Mouse (Mus musculus) heart, embryonic 15.5 days (tissue): ENCODE measurements around the gene Gan. TPM values are rescaled to one million over a fixed set of nuclear protein-coding genes. Genes with fewer than 3 reads are reported as not detected.
A peak's percentile ranks its signal among the peaks of the same experiment; 100 is the strongest.

ENCODE experiments used
- ATAC-seq: fragments of 200-750 bp; cut with Nextera tagmentation; replicated peaks from 2 replicates; pipeline ENCODE4 v1.8.0; 2017; ENCODE audit warnings: low read depth, moderate TSS enrichment; ENCODE audit not compliant: insufficient number of reproducible peaks, insufficient read depth, low FRiP score
- H3K27ac ChIP-seq: fragments of 300-500 bp; sonication (generic); 2 replicates; pipeline ENCODE4 v1.5.1; 2015; ENCODE audit warnings: mild to moderate bottlenecking, inconsistent platforms
- H3K27me3 ChIP-seq: fragments of 300-500 bp; sonication (generic); 2 replicates; pipeline ENCODE4 v1.6.1; 2015; ENCODE audit warnings: inconsistent platforms
- H3K36me3 ChIP-seq: fragments of 300-500 bp; sonication (generic); 2 replicates; pipeline ENCODE4 v1.6.1; 2015; ENCODE audit warnings: mild to moderate bottlenecking, inconsistent platforms
- H3K4me1 ChIP-seq: fragments of 300-500 bp; sonication (generic); replicated peaks from 2 replicates; pipeline ENCODE4 v1.6.1; 2015; ENCODE audit warnings: inconsistent platforms
- H3K4me2 ChIP-seq: fragments of 300-500 bp; sonication (generic); 2 replicates; pipeline ENCODE4 v1.6.1; 2015; ENCODE audit warnings: inconsistent platforms, mild to moderate bottlenecking, moderate library complexity
- H3K4me3 ChIP-seq: fragments of 300-500 bp; sonication (generic); 2 replicates; pipeline ENCODE4 v1.5.1; 2015; ENCODE audit warnings: mild to moderate bottlenecking, inconsistent platforms
- H3K9ac ChIP-seq: fragments of 300-500 bp; sonication (generic); 2 replicates; pipeline ENCODE4 v1.6.1; 2015; ENCODE audit warnings: mild to moderate bottlenecking, inconsistent platforms
- H3K9me3 ChIP-seq: fragments of 300-500 bp; sonication (generic); replicated peaks from 2 replicates; pipeline ENCODE4 v1.6.1; 2016; ENCODE audit warnings: inconsistent platforms
- WGBS: fragments of 180-500 bp; shearing (Covaris S2); methylation state at CpG from one replicate; pipeline ENCODE4 v1.1.7; 2015; ENCODE audit warnings: mixed read lengths; 5-methylcytosine and 5-hydroxymethylcytosine counted together
- polyA plus RNA-seq: library from polyadenylated mRNA; unstranded; fragments of >200 nt; fragmentation: Nextera tagmentation; extraction: Ambion mirVana; gene quantifications from 2 replicates; pipeline ENCODE4 v1.2.1, GENCODE M21; 2015

Gan gene
- 1.1 TPM in 2 replicates for polyA plus RNA-seq

DNA sequence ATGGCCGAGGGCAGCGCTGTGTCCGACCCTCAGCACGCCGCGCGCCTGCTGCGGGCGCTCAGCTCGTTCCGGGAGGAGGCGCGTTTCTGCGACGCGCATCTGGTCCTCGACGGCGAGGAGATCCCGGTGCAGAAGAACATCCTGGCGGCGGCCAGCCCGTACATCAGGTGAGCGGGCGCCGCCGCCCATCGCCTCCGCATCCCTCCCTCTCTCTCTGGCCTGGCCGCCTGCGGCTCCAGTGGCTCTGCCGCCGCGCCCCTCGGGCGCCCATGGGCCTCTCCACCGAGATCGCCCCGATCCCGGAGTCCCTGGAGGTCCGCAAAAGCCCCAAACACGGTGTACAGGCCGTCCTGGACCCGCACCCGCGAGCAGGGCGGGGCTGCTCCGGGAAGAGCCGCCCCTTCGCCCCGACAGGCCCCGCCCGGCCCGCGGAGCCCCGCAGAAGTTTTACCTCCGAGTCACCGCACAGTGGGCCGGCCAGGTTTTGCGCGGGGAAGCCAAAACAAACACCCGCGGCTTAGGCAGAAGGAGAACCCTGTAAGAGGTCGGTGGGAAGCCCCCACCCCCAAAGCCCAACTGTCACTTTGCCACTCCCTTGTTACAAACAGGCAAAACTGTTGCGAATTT is at the start of gene Gan:
Gan (plus strand) TSS at position 1 of the 627 bp plus-strand sequence.
- H3K36me3 ChIP-seq: no peaks in the 10 kb centered on the region
- peaks cover 19% of the 10 kb centered on the region for H3K4me1 ChIP-seq
- H3K4me3 ChIP-seq: peak within 1 kb of the TSS; percentile 88
- H3K9ac ChIP-seq: peak within 1 kb of the TSS; percentile 89
- under 1% methylated on average over 65 of the region's 65 CpGs for WGBS
- peak; percentile 68 for ATAC-seq
- H3K27ac ChIP-seq: peak within 1 kb of the TSS; percentile 74
- no peaks in the 10 kb centered on the region for H3K27me3 ChIP-seq
- peak within 1 kb of the TSS; percentile 91 for H3K4me2 ChIP-seq
- H3K9me3 ChIP-seq: no peaks in the 10 kb centered on the region

DNA sequence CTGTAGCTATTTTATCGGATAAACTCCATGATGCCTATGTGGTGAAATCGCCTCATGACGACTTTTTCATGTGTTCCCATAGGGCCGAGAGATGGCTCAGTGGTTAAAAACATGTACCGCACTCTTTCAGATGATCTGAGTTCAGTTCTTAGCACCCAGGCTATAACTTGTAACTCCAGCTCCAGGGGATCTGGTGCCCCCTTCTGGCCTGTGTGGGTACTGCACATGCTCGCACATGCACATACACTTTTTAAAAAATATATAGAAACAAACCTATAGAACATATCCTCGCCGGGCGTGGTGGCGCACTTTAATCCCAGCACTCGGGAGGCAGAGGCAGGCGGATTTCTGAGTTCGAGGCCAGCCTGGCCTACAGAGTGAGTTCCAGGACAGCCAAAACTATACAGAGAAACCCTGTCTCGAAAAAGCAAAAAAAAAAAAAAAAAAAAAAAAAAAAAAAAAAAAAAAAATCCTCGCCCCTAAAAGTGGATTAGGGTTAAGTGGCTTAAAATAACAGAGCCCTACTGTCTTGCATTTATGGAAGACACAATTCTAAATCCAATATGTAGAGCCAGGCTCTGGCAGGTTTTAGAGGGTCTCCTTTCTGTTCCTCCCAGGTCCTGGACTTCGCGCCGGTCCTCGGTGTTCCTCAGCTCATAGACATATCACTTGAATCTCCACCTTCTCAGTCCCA is 48.8 kb upstream of the Gan start:
- no peak for ATAC-seq
- Histone ChIP-seq H3K4me3 (no peak overlapping the region), H3K9me3 (no peaks in the 10 kb centered on the region), H3K4me1 (no peaks in the 10 kb centered on the region), H3K36me3 (no peaks in the 10 kb centered on the region), H3K27ac (no peak overlapping the region), H3K27me3 (no peaks in the 10 kb centered on the region), H3K4me2 (no peak overlapping the region), H3K9ac (no peak overlapping the region)
- WGBS: 90% methylated on average over 19 of the region's 19 CpGs

DNA sequence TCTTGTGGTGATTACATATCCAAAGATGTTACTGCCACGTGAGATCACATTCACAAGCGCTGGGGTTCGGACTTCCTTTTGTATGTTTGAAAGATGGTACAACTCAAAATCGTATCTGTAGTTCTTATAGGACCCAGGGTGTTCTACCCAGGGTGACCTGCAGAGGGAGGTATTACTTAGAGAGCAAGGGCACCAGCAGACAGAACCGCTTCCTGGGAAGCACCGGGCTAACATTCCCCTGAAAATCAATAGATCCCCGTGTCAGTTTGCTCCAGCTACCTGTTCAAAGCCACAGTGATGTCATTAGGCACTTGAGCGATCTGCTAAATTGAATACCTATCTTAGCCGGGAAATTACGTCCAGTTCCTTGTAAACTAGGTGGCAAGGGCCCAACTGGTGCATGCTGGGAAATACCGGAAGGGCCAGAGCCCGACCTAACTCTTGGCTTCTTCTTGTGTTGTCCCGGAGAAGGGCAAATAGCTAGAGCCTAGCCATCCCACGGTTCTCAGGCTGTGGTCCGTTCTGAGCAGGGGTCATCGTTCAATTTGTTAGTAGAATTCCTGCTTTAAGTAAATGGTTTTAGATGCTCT is 48.0 kb upstream of the Gan start:
- Histone ChIP-seq H3K4me1 (no peaks in the 10 kb centered on the region), H3K9ac (no peak overlapping the region), H3K4me3 (no peak overlapping the region), H3K27me3 (no peaks in the 10 kb centered on the region), H3K4me2 (0 out of 2 replicates have a peak overlapping the region, but pooled peaks have one; percentile 13), H3K27ac (no peak overlapping the region), H3K9me3 (no peaks in the 10 kb centered on the region), H3K36me3 (no peaks in the 10 kb centered on the region)
- 53% methylated on average over 16 of the region's 16 CpGs for WGBS
- ATAC-seq: no peak

DNA sequence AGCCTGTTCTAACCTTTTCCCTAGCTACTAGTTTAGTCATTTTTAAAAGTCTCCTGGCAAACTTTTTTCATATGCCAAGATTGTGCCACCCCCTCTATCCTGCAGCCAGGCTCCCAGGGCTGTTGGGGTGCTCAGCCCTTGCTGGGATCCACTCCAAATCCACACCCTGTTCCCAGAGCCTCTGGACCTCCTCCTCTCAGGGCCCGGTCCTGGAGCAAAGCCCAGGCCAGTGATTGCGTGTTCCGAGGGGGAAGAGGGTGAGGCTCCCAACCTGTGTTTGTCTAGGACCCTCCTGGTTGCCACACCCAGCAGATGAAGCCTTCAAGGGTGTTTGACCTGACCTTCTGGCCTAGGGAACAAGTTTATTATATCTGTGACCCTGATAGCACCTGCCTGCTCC is 46.3 kb upstream of the Gan start:
- ATAC-seq: no peak
- WGBS: 68% methylated on average over 3 of the region's 3 CpGs
- Histone ChIP-seq H3K27ac (no peak overlapping the region), H3K9me3 (no peaks in the 10 kb centered on the region), H3K27me3 (no peaks in the 10 kb centered on the region), H3K36me3 (no peaks in the 10 kb centered on the region), H3K4me3 (no peak overlapping the region), H3K4me1 (peaks cover 10% of the 10 kb centered on the region), H3K9ac (no peak overlapping the region), H3K4me2 (no peak overlapping the region)

DNA sequence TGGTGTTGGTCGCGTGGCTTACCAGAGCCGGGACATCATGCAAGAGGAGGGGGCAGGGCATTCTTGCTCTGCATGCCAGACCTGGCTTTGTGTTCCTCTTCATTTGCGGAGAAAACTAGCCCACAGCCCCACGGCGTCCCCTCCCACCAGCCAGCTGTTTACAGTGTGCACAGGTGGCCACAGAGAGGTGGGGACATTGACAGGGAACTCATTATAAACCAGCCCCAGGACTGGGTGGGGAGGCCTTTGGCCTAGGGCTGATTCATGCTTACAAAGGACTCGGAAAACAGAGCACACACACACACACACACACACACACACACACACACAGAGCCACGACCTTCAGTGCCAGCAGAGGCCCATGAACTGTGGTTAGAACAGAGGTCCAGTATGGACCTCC is 45.7 kb upstream of the Gan start:
- H3K36me3 ChIP-seq: no peaks in the 10 kb centered on the region
- no peaks in the 10 kb centered on the region for H3K9me3 ChIP-seq
- peaks cover 10% of the 10 kb centered on the region for H3K4me1 ChIP-seq
- H3K9ac ChIP-seq: no peak overlapping the region
- no peak overlapping the region for H3K27ac ChIP-seq
- no peak for ATAC-seq
- H3K4me3 ChIP-seq: no peak overlapping the region
- H3K27me3 ChIP-seq: no peaks in the 10 kb centered on the region
- WGBS: 57% methylated on average over 8 of the region's 8 CpGs
- no peak overlapping the region for H3K4me2 ChIP-seq

DNA sequence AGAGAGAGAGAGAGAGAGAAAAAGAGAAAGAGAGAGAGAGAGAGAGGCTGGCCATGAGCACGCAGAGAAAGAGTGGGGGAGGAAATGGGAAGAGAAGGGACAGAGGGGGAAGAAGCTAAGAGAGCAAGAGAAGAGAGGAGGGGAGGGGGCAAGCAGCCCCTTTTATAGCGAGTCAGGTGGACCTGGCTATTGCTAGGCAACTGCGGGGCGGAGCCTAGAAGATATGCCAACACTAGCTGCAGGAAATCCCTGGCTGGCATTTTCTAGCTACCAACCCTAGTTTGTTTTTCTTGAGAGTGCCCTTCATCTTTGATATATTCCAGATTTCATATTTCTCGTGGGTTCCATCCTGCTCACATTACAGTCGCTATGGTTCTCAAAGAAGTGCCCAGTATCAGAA is 42.8 kb upstream of the Gan start:
- Histone ChIP-seq H3K4me1 (peaks cover 10% of the 10 kb centered on the region), H3K9ac (no peak overlapping the region), H3K27ac (no peak overlapping the region), H3K36me3 (no peaks in the 10 kb centered on the region), H3K27me3 (no peaks in the 10 kb centered on the region), H3K4me2 (no peak overlapping the region), H3K9me3 (no peaks in the 10 kb centered on the region), H3K4me3 (no peak overlapping the region)
- ATAC-seq: no peak
- WGBS: 45% methylated on average over 6 of the region's 6 CpGs

DNA sequence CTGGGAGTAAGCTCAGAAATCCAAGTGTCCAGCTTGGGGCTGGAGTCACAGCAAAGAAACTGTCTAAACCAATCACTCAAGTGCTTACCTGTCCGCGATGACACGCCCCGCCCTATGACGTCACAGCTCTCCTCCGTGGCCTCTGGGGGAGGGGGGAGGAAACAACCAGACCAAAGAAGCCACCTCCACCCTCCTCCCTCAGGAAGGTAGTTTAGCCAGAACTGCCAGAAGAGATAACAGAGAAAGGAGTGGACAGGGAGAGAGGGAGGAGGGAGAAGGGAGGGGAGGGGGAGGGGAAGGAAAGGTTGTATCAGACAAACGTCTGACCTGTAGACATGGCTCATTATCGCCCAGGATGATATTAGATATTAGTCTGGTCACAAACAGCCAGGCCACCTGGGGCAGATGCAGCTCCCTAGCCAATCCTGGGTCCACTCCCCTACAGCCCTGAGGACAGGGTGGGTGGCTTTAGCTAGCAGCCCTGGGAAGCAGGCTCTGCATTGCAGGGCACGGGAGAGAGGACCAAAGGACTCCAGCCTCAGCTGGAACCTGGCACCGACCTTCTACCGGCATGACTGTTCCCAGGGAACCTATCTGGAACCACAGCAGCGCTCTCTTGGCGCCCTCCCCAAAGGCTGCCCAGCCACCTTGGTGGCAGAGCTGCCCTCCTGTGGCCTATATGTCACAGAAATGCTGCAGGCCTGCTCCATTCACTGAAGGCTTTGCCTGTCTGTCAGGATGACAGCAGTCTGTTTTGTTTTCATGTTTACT is 42.1 kb upstream of the Gan start:
- Histone ChIP-seq H3K36me3 (no peaks in the 10 kb centered on the region), H3K9ac (no peak overlapping the region), H3K4me3 (no peak overlapping the region), H3K4me1 (peaks cover 10% of the 10 kb centered on the region), H3K27me3 (no peaks in the 10 kb centered on the region), H3K27ac (no peak overlapping the region), H3K9me3 (no peaks in the 10 kb centered on the region), H3K4me2 (peak overlapping the region; percentile 25; the same call in 1 of the 2 replicates)
- 0 out of 2 replicates have a peak, but pooled peaks have one; percentile 11 for ATAC-seq
- WGBS: 13% methylated on average over 13 of the region's 13 CpGs

DNA sequence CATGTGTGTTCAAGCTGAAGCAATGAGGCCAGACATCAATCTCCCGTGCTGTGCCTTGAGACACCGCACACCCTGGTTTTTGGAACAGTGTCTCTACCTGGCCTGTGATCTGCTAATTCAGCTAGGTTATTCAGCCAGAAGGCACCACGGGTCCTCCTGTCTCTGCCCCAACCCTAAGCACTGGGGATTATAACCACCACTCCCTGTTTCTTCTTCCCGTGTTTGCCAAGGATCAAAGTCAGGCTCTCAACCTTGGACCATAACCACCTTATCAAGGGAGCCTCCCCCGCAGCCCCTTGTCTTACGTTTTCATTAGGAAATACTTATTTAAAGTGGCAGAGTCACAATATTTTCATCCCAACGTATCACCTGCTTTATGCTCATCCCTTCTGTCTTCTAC is 41.4 kb upstream of the Gan start:
- no peak for ATAC-seq
- no peak overlapping the region for H3K4me3 ChIP-seq
- no peaks in the 10 kb centered on the region for H3K27me3 ChIP-seq
- no peak overlapping the region for H3K9ac ChIP-seq
- H3K36me3 ChIP-seq: no peaks in the 10 kb centered on the region
- H3K9me3 ChIP-seq: no peaks in the 10 kb centered on the region
- 61% methylated on average over 7 of the region's 7 CpGs for WGBS
- no peak overlapping the region for H3K27ac ChIP-seq
- H3K4me1 ChIP-seq: peaks cover 10% of the 10 kb centered on the region
- no peak overlapping the region for H3K4me2 ChIP-seq

DNA sequence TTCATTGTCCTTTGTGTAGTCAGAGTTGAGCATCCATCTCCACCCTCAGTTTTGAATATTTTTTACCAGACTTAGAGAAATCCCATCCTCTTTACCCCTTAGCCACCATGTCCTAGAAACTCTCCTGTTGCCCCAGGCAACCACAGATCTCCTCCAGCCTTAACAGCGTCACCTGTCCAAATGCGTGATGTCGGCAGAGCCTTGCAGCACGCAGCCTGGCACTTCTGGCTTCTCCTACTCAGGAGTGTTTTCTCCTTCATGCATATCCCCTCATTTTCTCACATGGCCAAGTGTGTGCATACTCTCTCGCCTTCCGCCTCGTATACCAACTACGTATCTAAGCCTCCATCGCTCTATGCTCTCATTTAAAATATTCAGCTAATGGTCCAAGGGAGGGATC is 39.5 kb upstream of the Gan start:
- H3K27ac ChIP-seq: no peak overlapping the region
- no peak for ATAC-seq
- no peaks in the 10 kb centered on the region for H3K9me3 ChIP-seq
- no peaks in the 10 kb centered on the region for H3K36me3 ChIP-seq
- H3K4me2 ChIP-seq: no peak overlapping the region
- peaks cover 10% of the 10 kb centered on the region for H3K4me1 ChIP-seq
- WGBS: 83% methylated on average over 9 of the region's 9 CpGs
- no peak overlapping the region for H3K4me3 ChIP-seq
- no peak overlapping the region for H3K9ac ChIP-seq
- no peaks in the 10 kb centered on the region for H3K27me3 ChIP-seq

DNA sequence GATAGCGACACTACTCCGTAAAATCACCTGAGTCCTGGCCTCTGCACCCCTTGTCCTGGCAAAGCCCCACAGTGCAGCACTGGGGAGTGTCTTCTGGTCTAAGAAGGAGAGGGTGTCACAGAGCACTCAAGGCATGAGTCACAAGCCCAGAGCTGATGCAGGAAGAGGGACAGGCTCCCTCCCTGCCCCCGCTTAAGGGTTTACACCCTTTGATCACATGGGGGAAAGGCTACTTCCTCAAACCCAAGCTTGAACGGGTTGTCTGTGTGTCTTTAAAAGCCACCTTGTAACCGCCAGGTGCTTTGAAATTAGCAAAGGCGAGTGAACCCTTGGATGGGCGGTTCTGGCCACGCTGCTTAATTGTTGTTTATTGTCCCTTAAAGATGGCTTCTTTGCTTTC is 36.7 kb upstream of the Gan start:
- Histone ChIP-seq H3K4me2 (no peak overlapping the region), H3K4me3 (no peak overlapping the region), H3K36me3 (no peaks in the 10 kb centered on the region), H3K9ac (no peak overlapping the region), H3K9me3 (no peaks in the 10 kb centered on the region), H3K27me3 (no peaks in the 10 kb centered on the region), H3K4me1 (no peaks in the 10 kb centered on the region), H3K27ac (no peak overlapping the region)
- WGBS: 58% methylated on average over 8 of the region's 8 CpGs
- ATAC-seq: no peak; the same call in 1 of the 2 replicates
